Mouse (Mus musculus) MN1 (cell line): Measurements from ENCODE around the gene Shcbp1l.

ENCODE experiments used
- DNase-seq: peaks from one replicate; pipeline ENCODE4 v3.0.0-alpha.2; 2016; ENCODE audit warnings: low spot score

The Shcbp1l gene

GRCm38 (mm10) chr1:153486767-153487499 is 62.0 kb downstream of the Shcbp1l start:
- DNase-seq, result peak; percentile 73

- peak; percentile 98 for DNase-seq
These were observed 62.5 kb downstream of the Shcbp1l start, which contains the start of gene Dhx9 for GRCm38 (mm10) chr1:153487500-153487879. TSS of gene Dhx9 (minus strand) at chr1:153487660.

GRCm38 (mm10) chr1:153489132-153489531 is 64.2 kb downstream of the Shcbp1l start:
- no peak for DNase-seq

- no peak for DNase-seq
These were observed 64.6 kb downstream of the Shcbp1l start for GRCm38 (mm10) chr1:153489540-153489939.

GRCm38 (mm10) chr1:153489963-153490362 is 65.0 kb downstream of the Shcbp1l start:
- no peak for DNase-seq

GRCm38 (mm10) chr1:153491345-153491744 is 66.4 kb downstream of the Shcbp1l start:
- no peak for DNase-seq

GRCm38 (mm10) chr1:153491822-153492221 is 66.9 kb downstream of the Shcbp1l start:
- no peak for DNase-seq

- DNase-seq, result no peak
These were observed 68.4 kb downstream of the Shcbp1l start for GRCm38 (mm10) chr1:153493338-153493737.

- no peak for DNase-seq
These were observed 69.0 kb downstream of the Shcbp1l start for GRCm38 (mm10) chr1:153493931-153494330.

- DNase-seq, result no peak
These were observed 71.1 kb downstream of the Shcbp1l start for GRCm38 (mm10) chr1:153496030-153496429.

GRCm38 (mm10) chr1:153500030-153500429 is 75.1 kb downstream of the Shcbp1l start:
- DNase-seq, result no peak

GRCm38 (mm10) chr1:153501644-153502321 is 76.8 kb downstream of the Shcbp1l start:
- no peak for DNase-seq
